Mouse (Mus musculus) ovary, adult 18-20 months (tissue): ENCODE data around the gene Zdhhc22.

Experiments
- DNase-seq: peaks from one replicate; pipeline ENCODE4 v3.0.0; 2022; ENCODE audit warnings: low spot score, mixed read lengths

Zdhhc22 gene

GRCm38 (mm10) chr12:86935692-86936282, 54.4 kb downstream of the Zdhhc22 start:
- DNase-seq = no peak

GRCm38 (mm10) chr12:86934748-86935147, 55.5 kb downstream of the Zdhhc22 start:
- DNase-seq = no peak

GRCm38 (mm10) chr12:86932575-86932952, 57.7 kb downstream of the Zdhhc22 start:
- DNase-seq = no peak

- peak; percentile 84 for DNase-seq
These were observed 58.2 kb downstream of the Zdhhc22 start for GRCm38 (mm10) chr12:86931919-86932574.

GRCm38 (mm10) chr12:86930934-86931729, 59.1 kb downstream of the Zdhhc22 start:
- no peak for DNase-seq
